Mouse (Mus musculus) embryonic fibroblast, embryonic 13.5 days (primary cell): Measurements from ENCODE around the gene Fam120a.

ENCODE experiments used
- CTCF ChIP-seq: IDR thresholded peaks from 2 replicates; pipeline ENCODE4 v1.5.1; 2011; ENCODE audit warnings: mild to moderate bottlenecking, control low read depth, low read length, moderate library complexity, borderline replicate concordance; ENCODE audit not compliant: insufficient read depth
- POLR2A ChIP-seq: IDR thresholded peaks from 2 replicates; pipeline ENCODE4 v1.6.1; 2011; ENCODE audit warnings: low read depth, mild to moderate bottlenecking, control low read depth, low read length, moderate library complexity

DNA sequence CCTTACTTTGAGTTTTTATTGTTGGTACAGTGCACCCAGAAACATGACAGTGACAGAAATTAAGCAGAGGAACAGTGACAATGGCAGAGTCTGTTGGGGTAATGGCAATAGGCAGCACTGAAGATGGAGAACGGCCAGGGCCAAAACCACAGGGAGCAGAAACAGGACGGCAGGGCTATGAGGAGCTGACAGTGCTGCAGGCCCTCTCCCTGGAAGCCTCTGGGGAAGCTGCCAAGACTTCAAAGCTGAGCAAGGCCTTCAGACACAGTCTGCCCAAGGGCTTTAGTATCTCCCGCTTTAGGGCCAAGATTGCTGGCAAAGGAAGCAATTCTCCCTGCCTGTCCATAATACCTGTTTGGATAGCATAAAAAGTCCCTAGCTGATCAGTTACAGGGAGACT is 33.9 kb upstream of the Fam120a start:
- no peak for TF ChIP-seq CTCF
- TF ChIP-seq POLR2A: no peak
